Mouse (Mus musculus): ENCODE measurements around the gene Ccdc146.
"Not testable (repeated sequence)": the region's sequence is repeated elsewhere in the genome, so short reads cannot be mapped to it uniquely, and the experiment has no call there.

Ccdc146 gene

GRCm38 (mm10) chr5:21331656-21332055 lies 92.8 kb downstream of the Ccdc146 start:
- no peak for DNase-seq (ENCODE audit: low spot score in 2 of 2)

- no peak for DNase-seq (ENCODE audit: low spot score in 2 of 2)
Measured at GRCm38 (mm10) chr5:21329672-21330665, 94.5 kb downstream of the Ccdc146 start.

GRCm38 (mm10) chr5:21328560-21328959 lies 95.9 kb downstream of the Ccdc146 start:
- no peak for DNase-seq (ENCODE audit: low spot score in 2 of 2)

- DNase-seq (ENCODE audit: low spot score in 2 of 2): peak; percentile 15 to 25
Measured at GRCm38 (mm10) chr5:21326494-21326893, 98.0 kb downstream of the Ccdc146 start.

- DNase-seq (ENCODE audit: low spot score in 2 of 2): no peak
Measured at GRCm38 (mm10) chr5:21320138-21320537, 104.3 kb downstream of the Ccdc146 start.

GRCm38 (mm10) chr5:21314696-21315095 lies 109.8 kb downstream of the Ccdc146 start:
- DNase-seq (ENCODE audit: low spot score in 2 of 2): no peak

- no peak for DNase-seq (ENCODE audit: low spot score in 2 of 2)
Measured at GRCm38 (mm10) chr5:21307165-21307564, 117.3 kb downstream of the Ccdc146 start.

GRCm38 (mm10) chr5:21301011-21301410 lies 123.5 kb downstream of the Ccdc146 start:
- DNase-seq (ENCODE audit: low spot score in 2 of 2): no peak

- no peak for DNase-seq (ENCODE audit: low spot score in 2 of 2)
Measured at GRCm38 (mm10) chr5:21300058-21300457, 124.4 kb downstream of the Ccdc146 start.

GRCm38 (mm10) chr5:21299076-21299755 lies 125.3 kb downstream of the Ccdc146 start:
- DNase-seq (ENCODE audit: low spot score in 2 of 2): no peak

GRCm38 (mm10) chr5:21295683-21296082 lies 128.8 kb downstream of the Ccdc146 start:
- no peak for DNase-seq (ENCODE audit: low spot score in 2 of 2)

- DNase-seq (ENCODE audit: low spot score in 2 of 2): no peak
Measured at GRCm38 (mm10) chr5:21290594-21290993, 133.9 kb downstream of the Ccdc146 start.

- DNase-seq (ENCODE audit: low spot score in 2 of 2): no peak
Measured at GRCm38 (mm10) chr5:21288658-21289435, 135.6 kb downstream of the Ccdc146 start.

GRCm38 (mm10) chr5:21283356-21284062 lies 141.0 kb downstream of the Ccdc146 start:
- no peak for DNase-seq (ENCODE audit: low spot score in 2 of 2)

GRCm38 (mm10) chr5:21277685-21278084 lies 146.8 kb downstream of the Ccdc146 start:
- DNase-seq (ENCODE audit: low spot score in 2 of 2): not testable (repeated sequence)

GRCm38 (mm10) chr5:21271386-21272354 lies 152.8 kb downstream of the Ccdc146 start:
- DNase-seq (ENCODE audit: low spot score in 2 of 2): no peak

GRCm38 (mm10) chr5:21270756-21271155 lies 153.7 kb downstream of the Ccdc146 start:
- no peak for DNase-seq (ENCODE audit: low spot score in 2 of 2)

GRCm38 (mm10) chr5:21269446-21269845 lies 155.0 kb downstream of the Ccdc146 start:
- DNase-seq (ENCODE audit: low spot score in 2 of 2): no peak

GRCm38 (mm10) chr5:21267090-21267489 lies 157.4 kb downstream of the Ccdc146 start:
- DNase-seq (ENCODE audit: low spot score in 2 of 2): no peak

- DNase-seq (ENCODE audit: low spot score in 2 of 2): peak; percentile 75 to 78
Measured at GRCm38 (mm10) chr5:21265049-21265448, 159.4 kb downstream of the Ccdc146 start.

All from frontal cortex, postnatal 25 days (tissue).